Mouse (Mus musculus) forebrain, embryonic 13.5 days (tissue): ENCODE measurements at regions not wholly inside any gene's neighbourhood (a gene's known extent, or its start where the extent isn't known, plus 50 kb on each side); places are given as distances from the start of the nearest gene placed in this dataset.
A peak's percentile ranks its signal among the peaks of the same experiment; 100 is the strongest.

Experiments
- ATAC-seq: fragments of 200-750 bp; cut with Nextera tagmentation; 2 replicates; pipeline ENCODE4 v1.8.0; 2017
- H3K27ac ChIP-seq: fragments of 300-500 bp; sonication (generic); 2 replicates; pipeline ENCODE4 v1.5.1; 2015; ENCODE audit warnings: inconsistent platforms, mild to moderate bottlenecking, moderate library complexity
- H3K27me3 ChIP-seq: fragments of 300-500 bp; sonication (generic); 2 replicates; pipeline ENCODE4 v1.6.1; 2015; ENCODE audit warnings: mild to moderate bottlenecking, inconsistent platforms
- H3K36me3 ChIP-seq: fragments of 300-500 bp; sonication (generic); 2 replicates; pipeline ENCODE4 v1.6.1; 2015; ENCODE audit warnings: mild to moderate bottlenecking, inconsistent platforms; ENCODE audit not compliant: poor library complexity, severe bottlenecking
- H3K4me1 ChIP-seq: fragments of 300-500 bp; sonication (generic); 2 replicates; pipeline ENCODE4 v1.6.1; 2015; ENCODE audit warnings: inconsistent platforms
- H3K4me2 ChIP-seq: fragments of 300-500 bp; sonication (generic); 2 replicates; pipeline ENCODE4 v1.6.1; 2015; ENCODE audit warnings: inconsistent platforms, mild to moderate bottlenecking, moderate library complexity
- H3K4me3 ChIP-seq: fragments of 300-500 bp; sonication (generic); 2 replicates; pipeline ENCODE4 v1.5.1; 2015; ENCODE audit warnings: mild to moderate bottlenecking, inconsistent platforms
- H3K9ac ChIP-seq: fragments of 300-500 bp; sonication (generic); 2 replicates; pipeline ENCODE4 v1.6.1; 2015; ENCODE audit warnings: mild to moderate bottlenecking, inconsistent platforms
- H3K9me3 ChIP-seq: fragments of 300-500 bp; sonication (generic); replicated peaks from 2 replicates; pipeline ENCODE4 v1.6.1; 2016; ENCODE audit warnings: inconsistent platforms
- WGBS: fragments of 180-500 bp; shearing (Covaris S2); methylation state at CpG from one replicate; pipeline ENCODE4 v1.1.7; 2015; 5-methylcytosine and 5-hydroxymethylcytosine counted together

DNA sequence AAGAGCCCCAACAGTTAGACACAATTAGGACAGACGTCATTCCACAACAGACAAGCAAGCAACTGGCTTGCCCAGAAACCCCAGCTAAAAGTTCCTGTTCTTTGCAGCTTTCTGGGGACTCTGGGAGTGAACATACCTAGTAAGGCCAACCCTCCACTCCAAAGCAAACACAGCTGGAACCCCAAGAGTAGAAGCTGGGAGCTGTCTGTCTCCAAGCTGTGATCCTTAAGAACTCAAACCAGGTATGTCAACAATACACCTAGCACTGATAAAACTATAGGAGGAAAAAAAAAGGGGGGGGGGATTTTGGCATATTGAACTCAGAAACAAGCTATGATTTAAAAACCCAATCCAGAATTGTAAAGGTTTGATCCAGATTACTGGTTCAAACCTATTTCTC is 84.2 kb upstream of the Basp1 start:
- Histone ChIP-seq H3K27me3 (peaks cover 91% of the 10 kb centered on the region), H3K27ac (no peak overlapping the region), H3K36me3 (no peaks in the 10 kb centered on the region), H3K9me3 (peaks cover 3% of the 10 kb centered on the region; the same call in 1 of the 2 replicates), H3K4me3 (no peak overlapping the region), H3K4me1 (peaks cover 14% of the 10 kb centered on the region), H3K9ac (no peak overlapping the region), H3K4me2 (no peak overlapping the region)
- ATAC-seq, result no peak
- WGBS, result 39% methylated on average over 1 of the region's 1 CpGs

DNA sequence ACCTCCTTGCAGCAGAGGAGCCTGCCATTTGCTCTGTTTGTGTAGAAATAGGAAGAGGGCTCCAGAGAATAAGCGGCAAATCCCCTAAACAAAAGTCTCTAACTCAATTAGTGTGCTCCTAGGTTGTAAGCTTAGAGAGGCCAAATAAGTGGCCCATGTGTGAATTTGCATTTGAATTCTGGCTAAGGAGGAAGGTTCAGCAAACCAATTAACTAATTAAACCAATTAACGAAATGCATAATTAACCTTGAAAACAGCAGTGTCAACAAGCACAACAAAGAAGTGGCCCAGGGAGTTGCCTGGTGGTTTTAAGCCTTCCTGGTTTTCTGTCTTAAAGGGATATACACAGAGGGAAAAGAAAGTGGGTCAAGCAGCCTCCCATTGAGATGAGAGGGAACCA is 84.9 kb upstream of the Basp1 start:
- no peak overlapping the region for H3K27ac ChIP-seq
- ATAC-seq, result peak; percentile 90
- H3K4me1 ChIP-seq, result peaks cover 14% of the 10 kb centered on the region
- peaks cover 91% of the 10 kb centered on the region for H3K27me3 ChIP-seq
- H3K36me3 ChIP-seq, result no peaks in the 10 kb centered on the region
- H3K4me3 ChIP-seq, result no peak overlapping the region
- no peak overlapping the region for H3K4me2 ChIP-seq
- H3K9me3 ChIP-seq, result peaks cover 3% of the 10 kb centered on the region; the same call in 1 of the 2 replicates
- 3% methylated on average over 2 of the region's 2 CpGs for WGBS
- H3K9ac ChIP-seq, result no peak overlapping the region

DNA sequence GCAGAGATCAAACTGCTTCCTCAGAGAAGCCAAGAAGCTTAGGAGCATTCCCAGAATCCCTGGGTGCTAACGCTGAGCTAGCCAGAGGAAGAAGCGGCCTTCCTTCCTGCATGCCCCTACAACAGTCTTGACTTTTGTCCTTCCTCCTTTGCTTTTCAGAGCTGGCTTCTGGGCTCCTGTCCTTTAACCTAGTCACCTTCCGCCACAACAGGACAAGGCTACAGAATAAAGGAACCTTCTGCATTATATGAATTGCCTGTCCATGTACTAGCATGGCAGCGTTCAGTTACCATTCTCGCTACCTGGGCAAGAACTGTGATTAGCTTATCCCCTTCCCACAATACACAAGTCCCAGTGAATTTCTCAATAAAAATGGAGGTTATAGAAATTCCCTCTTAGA is 88.9 kb upstream of the Basp1 start:
- H3K9me3 ChIP-seq, result no peaks in the 10 kb centered on the region; the same call in 1 of the 2 replicates
- 80% methylated on average over 5 of the region's 5 CpGs for WGBS
- no peak overlapping the region for H3K27ac ChIP-seq
- H3K9ac ChIP-seq, result no peak overlapping the region
- H3K4me3 ChIP-seq, result no peak overlapping the region
- H3K4me2 ChIP-seq, result no peak overlapping the region
- peaks cover 14% of the 10 kb centered on the region for H3K4me1 ChIP-seq
- H3K27me3 ChIP-seq, result peaks cover 91% of the 10 kb centered on the region
- no peak for ATAC-seq
- H3K36me3 ChIP-seq, result no peaks in the 10 kb centered on the region

DNA sequence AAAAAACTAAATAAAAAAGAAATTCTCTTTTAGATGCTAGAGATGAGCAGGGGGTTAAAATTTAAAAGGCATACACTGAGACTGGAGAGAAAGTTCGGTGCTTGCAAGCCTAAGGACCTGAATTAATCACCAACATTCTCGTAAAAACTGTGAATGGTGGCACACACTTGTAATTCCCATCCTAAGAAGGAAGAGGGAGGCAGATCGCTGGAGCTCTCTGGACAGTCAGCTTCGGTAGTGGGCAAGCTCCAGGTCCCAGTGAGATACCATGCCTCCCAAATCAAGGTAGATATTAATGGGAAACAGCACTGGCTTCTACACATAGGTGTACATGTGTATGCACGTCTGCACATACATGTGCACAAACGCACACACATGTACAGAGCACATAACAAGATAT is 89.5 kb upstream of the Basp1 start:
- Histone ChIP-seq H3K9ac (no peak overlapping the region), H3K27me3 (peaks cover 91% of the 10 kb centered on the region), H3K4me1 (peaks cover 9% of the 10 kb centered on the region), H3K4me2 (no peak overlapping the region), H3K4me3 (no peak overlapping the region), H3K9me3 (no peaks in the 10 kb centered on the region; the same call in 1 of the 2 replicates), H3K36me3 (no peaks in the 10 kb centered on the region), H3K27ac (no peak overlapping the region)
- ATAC-seq, result no peak
- 61% methylated on average over 6 of the region's 6 CpGs for WGBS

DNA sequence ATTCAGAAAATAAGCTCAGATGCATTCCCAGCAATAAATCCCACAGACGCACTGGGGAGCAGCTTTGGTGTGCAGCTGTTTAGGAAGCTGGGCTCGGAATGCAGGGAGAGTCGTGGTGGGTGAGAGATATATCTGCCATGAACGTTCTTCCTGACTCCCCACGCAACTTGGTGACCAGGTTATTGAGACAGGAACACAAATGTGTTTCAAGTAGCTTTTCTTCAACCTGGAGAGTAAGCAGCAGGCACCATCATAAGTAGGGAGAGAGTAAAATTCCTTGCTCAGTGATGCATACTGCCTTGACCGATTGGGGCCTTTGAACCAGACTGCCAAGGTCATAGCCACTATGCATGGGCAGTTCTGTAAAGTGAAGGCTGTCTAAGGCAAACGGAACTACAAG is 95.6 kb upstream of the Basp1 start:
- 50% methylated on average over 7 of the region's 7 CpGs for WGBS
- no peak for ATAC-seq
- H3K27me3 ChIP-seq, result peaks cover 59% of the 10 kb centered on the region

DNA sequence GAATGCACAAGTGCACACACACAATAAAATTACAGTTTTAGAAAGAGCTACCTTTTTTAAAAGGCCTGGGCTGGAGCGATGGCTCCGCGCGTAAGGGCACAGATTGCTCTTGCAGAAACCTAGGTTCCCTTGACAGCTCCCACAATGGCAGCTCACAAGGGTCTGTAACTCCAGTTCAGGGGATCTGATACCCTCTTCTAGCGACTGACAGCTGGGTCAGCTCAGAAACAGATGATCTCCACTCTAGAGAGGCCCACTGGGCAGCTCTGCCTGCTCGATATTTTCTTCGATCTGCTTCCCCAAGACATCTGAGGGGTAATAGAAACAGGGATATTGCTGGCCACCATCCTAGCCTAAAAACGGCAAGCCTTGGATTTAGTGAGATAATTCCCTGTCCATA is 96.0 kb upstream of the Basp1 start:
- Histone ChIP-seq H3K4me1 (no peaks in the 10 kb centered on the region), H3K9ac (no peak overlapping the region), H3K27me3 (peaks cover 55% of the 10 kb centered on the region), H3K4me3 (no peak overlapping the region), H3K27ac (no peak overlapping the region), H3K4me2 (no peak overlapping the region), H3K36me3 (no peaks in the 10 kb centered on the region), H3K9me3 (no peaks in the 10 kb centered on the region)
- ATAC-seq, result no peak
- 74% methylated on average over 8 of the region's 8 CpGs for WGBS

More for the DNA sequence above, 95.6 kb upstream of the Basp1 start:
- no peaks in the 10 kb centered on the region for H3K36me3 ChIP-seq
- H3K4me3 ChIP-seq, result no peak overlapping the region
- H3K27ac ChIP-seq, result no peak overlapping the region
- H3K4me2 ChIP-seq, result no peak overlapping the region
- H3K9me3 ChIP-seq, result no peaks in the 10 kb centered on the region
- no peak overlapping the region for H3K9ac ChIP-seq
- H3K4me1 ChIP-seq, result no peaks in the 10 kb centered on the region

DNA sequence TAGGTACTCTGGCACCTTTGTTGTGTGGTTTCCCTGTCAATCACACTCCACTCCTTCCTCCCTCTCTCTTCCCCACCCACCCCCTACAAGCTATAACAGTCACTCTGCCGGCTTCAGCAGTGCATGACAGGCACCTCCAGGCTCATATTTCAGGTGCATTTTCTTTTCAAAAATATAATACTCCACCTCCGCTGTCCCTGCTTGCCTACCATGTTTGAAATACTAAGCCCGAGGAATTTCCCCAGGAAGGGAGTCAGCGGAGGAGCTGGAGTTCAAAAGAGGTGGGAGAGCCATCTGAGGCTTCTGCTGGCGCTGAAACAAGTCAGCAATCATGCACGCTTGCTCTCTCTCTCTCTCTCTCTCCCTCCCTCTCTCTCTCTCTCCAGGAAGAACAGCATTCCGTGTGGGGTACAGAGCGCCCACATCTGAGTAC is 96.5 kb upstream of the Basp1 start:
- Histone ChIP-seq H3K4me1 (no peaks in the 10 kb centered on the region), H3K36me3 (no peaks in the 10 kb centered on the region), H3K4me3 (no peak overlapping the region), H3K9me3 (no peaks in the 10 kb centered on the region), H3K27ac (no peak overlapping the region), H3K27me3 (peaks cover 50% of the 10 kb centered on the region), H3K4me2 (no peak overlapping the region), H3K9ac (no peak overlapping the region)
- no peak for ATAC-seq
- WGBS, result 43% methylated on average over 8 of the region's 8 CpGs

DNA sequence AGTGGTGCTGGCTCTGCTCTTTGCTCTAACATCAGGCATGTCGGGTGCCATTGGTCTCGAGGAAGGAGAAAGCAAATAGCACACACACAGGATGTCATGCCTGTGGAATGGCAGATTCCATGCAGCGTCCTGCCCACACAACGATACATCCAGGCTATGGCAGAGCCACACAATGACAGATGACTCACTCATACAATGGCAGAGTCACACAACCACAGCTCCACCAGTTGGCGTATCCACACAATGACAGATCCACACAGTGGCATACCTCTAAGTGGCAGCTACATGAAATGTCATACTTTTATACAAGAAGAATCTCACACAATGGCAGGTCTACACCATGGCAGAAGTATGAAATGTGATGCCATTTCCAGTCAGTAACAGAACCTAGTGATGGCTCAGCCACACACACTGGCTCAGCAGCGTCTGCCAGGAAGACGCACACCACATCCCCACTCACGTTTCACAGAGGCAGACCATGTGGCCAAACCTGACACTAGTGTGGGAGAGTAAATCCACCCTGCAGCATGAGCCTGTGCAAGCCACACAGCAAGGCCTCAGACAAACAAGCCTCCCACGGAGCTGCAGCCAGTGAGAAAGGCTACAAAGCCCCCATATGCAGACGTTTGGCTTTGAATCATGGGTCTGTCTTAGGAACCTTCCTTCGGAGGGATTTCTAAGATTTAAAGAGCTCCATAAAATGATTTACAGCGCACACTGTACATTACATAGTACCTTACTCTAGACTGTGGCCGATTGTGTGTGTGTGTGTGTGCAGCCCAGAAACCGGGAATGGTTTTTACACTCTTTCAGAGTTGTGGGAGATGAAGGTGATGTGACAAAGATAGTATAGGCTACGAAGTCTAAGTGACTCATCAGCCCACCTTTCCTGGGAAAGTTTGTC is 104.0 kb upstream of the Myo10 start:
- Histone ChIP-seq H3K27me3 (0 out of 2 replicates have a peak, but pooled peaks cover 12% of the 10 kb centered on the region), H3K36me3 (no peaks in the 10 kb centered on the region), H3K4me3 (no peak overlapping the region), H3K9me3 (no peaks in the 10 kb centered on the region; the same call in 1 of the 2 replicates), H3K4me2 (no peak overlapping the region), H3K27ac (no peak overlapping the region), H3K4me1 (no peaks in the 10 kb centered on the region), H3K9ac (no peak overlapping the region)
- ATAC-seq, result no peak
- WGBS, result 87% methylated on average over 15 of the region's 15 CpGs

DNA sequence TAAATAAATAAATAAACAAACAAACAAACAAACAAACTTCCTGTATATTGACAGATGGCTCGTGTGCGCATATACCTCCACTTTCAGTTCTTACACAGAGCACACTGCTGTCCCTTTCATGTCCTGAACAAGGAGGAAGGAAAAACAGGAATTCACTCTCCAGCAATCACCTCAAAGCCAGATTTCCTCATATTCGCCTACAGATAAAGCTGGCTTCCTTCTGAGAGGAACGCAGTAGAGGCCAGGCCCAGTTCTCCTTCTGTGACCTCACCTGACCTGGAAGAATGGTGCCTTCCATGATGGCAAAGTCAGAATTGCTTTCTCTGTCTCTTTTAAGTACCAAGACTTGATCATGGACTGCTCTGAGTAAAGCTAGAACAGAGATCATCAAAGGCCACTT is 98.1 kb upstream of the Myo10 start:
- H3K36me3 ChIP-seq, result no peaks in the 10 kb centered on the region
- H3K27ac ChIP-seq, result no peak overlapping the region
- WGBS, result 95% methylated on average over 4 of the region's 4 CpGs
- H3K9me3 ChIP-seq, result no peaks in the 10 kb centered on the region; the same call in 1 of the 2 replicates
- 0 out of 2 replicates have a peak, but pooled peaks cover 5% of the 10 kb centered on the region for H3K27me3 ChIP-seq
- H3K9ac ChIP-seq, result no peak overlapping the region
- no peaks in the 10 kb centered on the region for H3K4me1 ChIP-seq
- H3K4me2 ChIP-seq, result no peak overlapping the region
- H3K4me3 ChIP-seq, result no peak overlapping the region
- ATAC-seq, result no peak

DNA sequence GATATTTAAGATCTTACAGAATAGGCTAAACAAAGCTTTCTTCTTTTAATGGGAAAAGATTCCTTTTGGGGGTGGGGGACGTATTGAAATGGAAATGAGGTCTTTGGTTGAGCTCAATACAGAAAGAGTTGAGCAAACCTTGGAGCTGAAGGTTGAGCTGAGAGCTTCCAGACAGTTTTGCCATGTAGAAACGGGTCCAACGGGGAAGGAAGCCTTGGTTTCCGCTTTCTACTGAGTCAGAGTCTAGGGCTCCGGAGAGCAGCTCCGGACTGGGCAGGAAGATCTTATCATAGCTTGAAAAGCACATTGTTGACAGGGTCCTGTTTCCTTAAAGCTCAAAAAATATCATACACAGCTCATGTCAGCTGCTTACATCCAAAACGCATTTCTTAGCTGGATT is 97.0 kb upstream of the Myo10 start:
- 67% methylated on average over 7 of the region's 7 CpGs for WGBS
- no peak overlapping the region for H3K27ac ChIP-seq
- H3K4me2 ChIP-seq, result no peak overlapping the region
- H3K27me3 ChIP-seq, result 0 out of 2 replicates have a peak, but pooled peaks cover 5% of the 10 kb centered on the region
- H3K4me1 ChIP-seq, result no peaks in the 10 kb centered on the region
- no peaks in the 10 kb centered on the region for H3K9me3 ChIP-seq
- no peak overlapping the region for H3K4me3 ChIP-seq
- H3K9ac ChIP-seq, result no peak overlapping the region
- no peaks in the 10 kb centered on the region for H3K36me3 ChIP-seq
- no peak for ATAC-seq

DNA sequence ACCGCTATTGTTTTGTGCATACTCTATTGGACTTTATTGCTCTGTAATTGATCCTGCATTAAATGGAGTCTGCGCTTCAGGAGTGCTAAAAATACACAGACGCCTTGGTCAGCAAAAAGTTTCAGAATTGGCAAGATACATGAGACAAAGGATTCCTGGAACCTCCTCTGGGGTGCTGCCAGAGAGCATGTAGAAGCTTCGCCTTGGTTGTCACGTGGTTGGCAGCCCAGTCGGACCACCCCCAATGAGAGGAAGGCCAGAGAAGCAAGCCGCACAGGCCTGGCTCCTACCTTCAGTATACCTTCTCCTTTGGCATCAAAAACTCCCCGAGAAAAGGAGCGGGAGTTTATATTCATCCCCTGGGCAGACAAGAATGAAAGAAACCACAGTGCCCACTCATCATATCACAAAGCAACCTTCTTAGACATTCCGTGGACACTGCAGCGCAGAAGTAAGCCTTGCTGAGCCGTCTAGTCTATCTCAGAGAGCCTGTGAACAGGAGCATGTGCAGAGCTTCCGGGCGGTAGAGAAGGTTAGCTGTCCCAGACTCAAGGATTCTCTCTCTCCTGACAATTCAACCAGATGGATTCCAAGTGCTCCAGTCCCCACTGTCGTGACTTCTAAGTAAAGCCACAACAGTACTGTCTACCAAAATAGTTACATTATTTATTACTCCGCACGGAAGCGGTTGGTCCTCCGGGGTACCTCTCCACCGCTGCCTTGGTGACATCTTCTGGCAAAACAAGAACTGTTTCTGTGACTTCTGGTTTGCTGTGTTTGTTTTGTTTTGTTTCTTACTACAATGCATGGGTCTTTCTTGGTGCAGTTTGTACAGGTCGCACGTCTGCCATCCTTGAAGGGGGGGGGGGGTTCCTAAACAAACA is 85.6 kb upstream of the Myo10 start:
- 81% methylated on average over 22 of the region's 22 CpGs for WGBS
- no peak for ATAC-seq
- Histone ChIP-seq H3K27ac (no peak overlapping the region), H3K27me3 (peaks cover 6% of the 10 kb centered on the region; the same call in 1 of the 2 replicates), H3K4me3 (no peak overlapping the region), H3K4me1 (no peaks in the 10 kb centered on the region), H3K9me3 (no peaks in the 10 kb centered on the region), H3K9ac (no peak overlapping the region), H3K4me2 (no peak overlapping the region), H3K36me3 (no peaks in the 10 kb centered on the region)
